Mouse (Mus musculus): Measurements from ENCODE around the gene Repin1.

GRCm38 (mm10) chr6:48545251-48545650 is 48.4 kb upstream of the Repin1 start:
- TF ChIP-seq POLR2A (IDR thresholded peaks at IDR 0.05; ENCODE audit: insufficient read length, low read depth) (no peak), USF1 (IDR thresholded peaks at IDR 0.05; ENCODE audit: low read depth) (no peak)
